Mouse (Mus musculus) embryonic fibroblast, embryonic 13.5 days (primary cell): ENCODE results near the gene Prpf18.

Experiments
- CTCF ChIP-seq: IDR thresholded peaks from 2 replicates; pipeline ENCODE4 v1.5.1; 2011; ENCODE audit warnings: mild to moderate bottlenecking, control low read depth, low read length, moderate library complexity, borderline replicate concordance; ENCODE audit not compliant: insufficient read depth
- POLR2A ChIP-seq: IDR thresholded peaks from 2 replicates; pipeline ENCODE4 v1.6.1; 2011; ENCODE audit warnings: low read depth, mild to moderate bottlenecking, control low read depth, low read length, moderate library complexity

DNA sequence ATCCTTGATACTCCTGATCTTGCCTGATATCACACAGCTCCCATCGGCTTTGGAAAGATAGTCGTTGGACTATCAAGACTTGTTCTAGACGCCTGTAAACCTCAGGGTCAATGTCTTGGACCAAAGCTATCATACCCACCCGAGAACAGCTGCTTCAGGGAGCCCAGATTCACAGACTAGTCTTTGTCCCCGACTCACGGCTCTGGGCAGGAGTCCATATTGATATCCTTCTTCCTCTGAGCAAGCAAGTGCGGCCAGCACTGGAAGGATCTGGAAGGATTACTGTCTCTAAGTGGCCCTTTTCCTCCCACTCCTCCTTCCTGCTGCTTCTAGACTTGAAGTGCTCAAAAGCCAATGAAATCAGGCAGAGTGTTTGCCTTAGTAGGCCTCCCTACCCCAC, 59.2 kb downstream of the Prpf18 start:
- TF ChIP-seq CTCF (no peak), POLR2A (no peak)
